Mouse (Mus musculus): Measurements from ENCODE around the gene Isg20l2. TPM values are rescaled to one million over a fixed set of nuclear protein-coding genes. Genes with fewer than 3 reads are reported as not detected.

The Isg20l2 gene
- polyA plus RNA-seq, 1 experiment, result 22.3 TPM

GRCm38 (mm10) chr3:87945781-87946540, 15.8 kb downstream of the Isg20l2 start:
- H3K4me1 ChIP-seq (ENCODE audit: control insufficient read depth, insufficient read depth, low read length), result peaks cover 6% of the 10 kb centered on the region; the same call in 1 of the 2 replicates
- H3K27ac ChIP-seq (ENCODE audit: insufficient read depth, low read depth, low read length), result no peak overlapping the region

DNA sequence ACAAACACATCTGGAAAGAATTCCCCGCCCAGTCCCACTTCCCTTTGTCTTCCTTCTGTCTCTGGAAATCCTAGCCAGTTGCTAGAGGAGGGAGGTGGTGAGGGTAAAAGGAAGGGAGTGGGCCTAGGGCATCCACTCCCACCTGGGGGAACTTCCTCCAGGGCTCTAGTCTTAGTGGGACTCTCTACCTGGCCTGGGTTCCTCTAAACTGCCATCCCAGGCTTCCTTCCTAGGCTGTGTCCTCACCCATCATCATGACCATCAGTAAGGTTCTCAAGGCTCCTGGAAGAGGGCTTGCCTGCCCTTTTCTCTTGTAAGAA, 16.4 kb downstream of the Isg20l2 start:
- TF ChIP-seq POLR2A (IDR thresholded peaks at IDR 0.05; ENCODE audit: borderline replicate concordance, low read depth, low read length) (no peak), CTCF (IDR thresholded peaks at IDR 0.05; ENCODE audit: low read depth, low read length) (no peak)
- peaks cover 6% of the 10 kb centered on the region; the same call in 1 of the 2 replicates for H3K4me1 ChIP-seq (ENCODE audit: control insufficient read depth, insufficient read depth, low read length)
- no peak overlapping the region for H3K27ac ChIP-seq (ENCODE audit: insufficient read depth, low read depth, low read length)
- no peak overlapping the region for H3K4me3 ChIP-seq (ENCODE audit: insufficient read depth, low read length)

More at GRCm38 (mm10) chr3:87945781-87946540, 15.8 kb downstream of the Isg20l2 start:
- no peak for TF ChIP-seq CTCF (IDR thresholded peaks at IDR 0.05; ENCODE audit: low read depth, low read length)
- no peak for TF ChIP-seq POLR2A (IDR thresholded peaks at IDR 0.05; ENCODE audit: borderline replicate concordance, low read depth, low read length)
- H3K4me3 ChIP-seq (ENCODE audit: insufficient read depth, low read length), result no peak overlapping the region

- Histone ChIP-seq H3K4me3 (ENCODE audit: insufficient read depth, low read length) (0 out of 2 replicates have a peak overlapping the region, but pooled peaks have one; percentile 3), H3K4me1 (ENCODE audit: control insufficient read depth, insufficient read depth, low read length) (peaks cover 6% of the 10 kb centered on the region; the same call in 1 of the 2 replicates), H3K27ac (ENCODE audit: insufficient read depth, low read depth, low read length) (no peak overlapping the region)
- TF ChIP-seq CTCF (IDR thresholded peaks at IDR 0.05; ENCODE audit: low read depth, low read length) (no peak), POLR2A (IDR thresholded peaks at IDR 0.05; ENCODE audit: borderline replicate concordance, low read depth, low read length) (no peak)
Measured at GRCm38 (mm10) chr3:87947056-87947810, 17.1 kb downstream of the Isg20l2 start.

DNA sequence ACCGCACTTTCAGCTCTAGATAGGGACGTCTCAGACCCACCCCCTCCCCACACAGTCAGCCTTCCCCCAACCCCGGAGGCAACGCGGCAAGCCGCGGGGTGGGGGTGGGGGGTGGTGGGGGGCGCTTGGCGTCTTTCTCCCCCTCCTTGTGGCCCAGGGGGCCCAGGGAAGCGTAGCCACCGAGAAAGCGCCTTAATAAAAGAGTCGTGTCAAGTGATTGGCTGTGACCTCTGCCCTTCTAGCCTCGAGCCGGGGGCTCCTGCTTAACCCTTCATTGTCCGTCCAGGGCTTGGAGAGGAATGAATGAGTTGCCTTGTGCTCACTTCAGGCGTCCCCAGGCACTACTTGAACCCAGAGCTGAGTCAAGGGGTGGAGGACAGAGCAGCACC, 17.7 kb downstream of the Isg20l2 start:
- Histone ChIP-seq H3K4me3 (ENCODE audit: insufficient read depth, low read length) (no peak overlapping the region), H3K27ac (ENCODE audit: insufficient read depth, low read depth, low read length) (no peak overlapping the region)
- TF ChIP-seq POLR2A (IDR thresholded peaks at IDR 0.05; ENCODE audit: borderline replicate concordance, low read depth, low read length) (no peak), CTCF (IDR thresholded peaks at IDR 0.05; ENCODE audit: low read depth, low read length) (no peak)

DNA sequence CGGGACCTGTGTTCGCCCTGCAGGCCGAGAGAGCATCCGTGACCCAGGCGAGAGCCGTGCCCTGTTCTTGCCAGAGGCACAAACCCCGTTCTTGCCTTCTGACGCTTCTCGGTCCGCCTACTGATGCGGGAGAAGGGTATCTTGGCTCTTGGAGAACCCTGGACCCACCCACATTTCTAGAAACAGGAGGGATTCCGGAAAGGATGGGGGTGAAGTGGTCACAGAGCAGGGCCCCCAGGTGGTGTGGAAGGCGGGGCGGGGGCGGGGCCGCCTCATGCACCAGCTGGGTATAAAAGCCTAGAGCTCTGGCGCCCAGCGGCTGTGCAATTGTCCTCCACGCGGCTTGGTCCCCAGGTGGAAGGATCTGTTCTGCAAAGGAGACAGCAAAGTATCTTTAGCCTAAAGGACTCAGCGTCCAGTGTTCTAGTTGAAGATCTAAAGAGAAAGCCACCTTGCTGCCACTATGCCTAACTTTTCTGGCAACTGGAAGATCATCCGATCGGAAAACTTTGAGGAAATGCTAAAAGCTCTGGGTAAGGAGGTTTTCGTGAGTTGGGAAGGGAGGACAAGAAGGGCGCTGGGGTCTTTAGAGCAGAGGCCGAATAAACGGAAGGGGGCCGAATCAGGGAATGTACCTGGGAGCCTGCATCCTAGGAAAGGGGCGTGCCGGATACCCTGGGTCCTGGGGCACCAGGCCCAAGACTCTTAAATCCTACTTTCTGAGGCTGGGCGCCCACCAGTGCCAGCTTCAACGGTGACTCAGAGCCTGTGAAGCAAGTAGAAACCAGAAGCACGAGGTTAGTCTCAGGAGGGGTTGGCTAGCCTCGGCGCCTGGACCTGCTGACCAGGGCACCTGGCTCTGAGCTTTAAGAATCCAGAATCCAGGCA, 18.5 kb downstream of the Isg20l2 start, which contains the start of gene Crabp2:
Gene Crabp2, plus strand, starts transcription at position 289 of the 888 bp plus-strand sequence.
- Histone ChIP-seq H3K27ac (ENCODE audit: insufficient read depth, low read depth, low read length) (no peak within 1 kb of the TSS), H3K4me3 (ENCODE audit: insufficient read depth, low read length) (no peak within 1 kb of the TSS; the same call in 1 of the 2 replicates), H3K4me1 (ENCODE audit: control insufficient read depth, insufficient read depth, low read length) (peaks cover 6% of the 10 kb centered on the region; the same call in 1 of the 2 replicates)
- TF ChIP-seq CTCF (IDR thresholded peaks at IDR 0.05; ENCODE audit: low read depth, low read length) (no peak), POLR2A (IDR thresholded peaks at IDR 0.05; ENCODE audit: borderline replicate concordance, low read depth, low read length) (no peak)

More for the DNA sequence above, 17.7 kb downstream of the Isg20l2 start:
- H3K4me1 ChIP-seq (ENCODE audit: control insufficient read depth, insufficient read depth, low read length), result peaks cover 6% of the 10 kb centered on the region; the same call in 1 of the 2 replicates

DNA sequence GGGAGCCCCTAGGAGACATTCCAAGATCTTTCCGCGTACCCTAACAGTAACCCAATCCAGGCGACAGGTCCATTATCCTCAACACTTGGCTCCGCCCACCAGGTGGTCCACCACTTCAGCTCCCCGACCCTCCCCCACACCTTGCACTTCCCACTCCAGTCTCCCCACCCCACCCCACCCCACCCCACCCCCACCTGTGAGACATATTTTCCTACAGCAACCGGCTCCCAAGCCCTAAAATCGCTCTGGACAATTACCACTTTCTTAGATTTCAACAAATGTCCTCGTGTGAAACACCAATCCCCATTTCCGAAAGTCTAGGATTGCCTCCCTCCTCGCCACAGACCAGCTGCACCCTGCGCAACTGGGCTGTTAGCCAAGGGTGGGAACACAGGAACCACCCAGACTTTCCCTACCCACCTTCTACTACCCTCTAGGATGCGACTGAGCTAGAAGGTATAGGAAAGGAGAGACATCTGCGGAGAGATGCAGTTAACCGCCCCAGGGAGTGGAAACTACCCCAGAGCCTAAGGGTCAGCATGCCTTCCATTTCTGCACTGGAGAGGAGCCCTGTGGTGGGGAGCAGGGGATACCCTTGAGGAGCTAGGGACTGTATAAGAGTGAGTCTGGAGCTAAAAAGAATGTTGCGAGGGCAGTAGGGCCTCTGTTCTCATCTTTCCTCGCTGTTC, 19.3 kb downstream of the Isg20l2 start:
- Histone ChIP-seq H3K4me3 (ENCODE audit: insufficient read depth, low read length) (no peak overlapping the region), H3K4me1 (ENCODE audit: control insufficient read depth, insufficient read depth, low read length) (peaks cover 6% of the 10 kb centered on the region; the same call in 1 of the 2 replicates), H3K27ac (ENCODE audit: insufficient read depth, low read depth, low read length) (no peak overlapping the region)
- no peak for TF ChIP-seq CTCF (IDR thresholded peaks at IDR 0.05; ENCODE audit: low read depth, low read length)

GRCm38 (mm10) chr3:87949955-87950515, 19.9 kb downstream of the Isg20l2 start:
- peaks cover 6% of the 10 kb centered on the region; the same call in 1 of the 2 replicates for H3K4me1 ChIP-seq (ENCODE audit: control insufficient read depth, insufficient read depth, low read length)
- no peak overlapping the region for H3K27ac ChIP-seq (ENCODE audit: insufficient read depth, low read depth, low read length)
- no peak for TF ChIP-seq CTCF (IDR thresholded peaks at IDR 0.05; ENCODE audit: low read depth, low read length)
- TF ChIP-seq POLR2A (IDR thresholded peaks at IDR 0.05; ENCODE audit: borderline replicate concordance, low read depth, low read length), result no peak
- H3K4me3 ChIP-seq (ENCODE audit: insufficient read depth, low read length), result no peak overlapping the region

- TF ChIP-seq POLR2A (IDR thresholded peaks at IDR 0.05; ENCODE audit: borderline replicate concordance, low read depth, low read length) (no peak), CTCF (IDR thresholded peaks at IDR 0.05; ENCODE audit: low read depth, low read length) (no peak)
- H3K4me1 ChIP-seq (ENCODE audit: control insufficient read depth, insufficient read depth, low read length), result peaks cover 1% of the 10 kb centered on the region; the same call in 1 of the 2 replicates
- no peak overlapping the region for H3K4me3 ChIP-seq (ENCODE audit: insufficient read depth, low read length)
- H3K27ac ChIP-seq (ENCODE audit: insufficient read depth, low read depth, low read length), result no peak overlapping the region
Measured at GRCm38 (mm10) chr3:87951946-87952345, 21.8 kb downstream of the Isg20l2 start.

All from bone marrow macrophage, adult 2 months (primary cell).